Mouse (Mus musculus) CH12.LX (cell line): ENCODE measurements around the gene Cfap161. TPM values are rescaled to one million over a fixed set of nuclear protein-coding genes. Genes with fewer than 3 reads are reported as not detected.
A peak's percentile ranks its signal among the peaks of the same experiment; 100 is the strongest.

ENCODE experiments used
- DNase-seq: peaks from one replicate; pipeline ENCODE4 v3.0.0-alpha.2; 2013; ENCODE audit errors: extremely low read depth
- H3K27ac ChIP-seq: 2 replicates; pipeline ENCODE4 v1.5.1; 2012; ENCODE audit warnings: low read depth, mild to moderate bottlenecking, control low read depth, moderate library complexity; ENCODE audit not compliant: insufficient read depth
- H3K27me3 ChIP-seq: replicated peaks from 2 replicates; pipeline ENCODE3; 2012; ENCODE audit warnings: inconsistent platforms
- H3K36me3 ChIP-seq, 2 experiments: replicated peaks in 1 of 2; 2 replicates each; pipeline versions ENCODE3 to v1.6.1; 2012; ENCODE audit warnings: inconsistent platforms in 1 of 2, low read length in 1 of 2, mild to moderate bottlenecking in 1 of 2, mixed read lengths in 1 of 2, moderate library complexity in 1 of 2; ENCODE audit not compliant: control insufficient read depth in 1 of 2, insufficient read depth in 1 of 2
- H3K4me1 ChIP-seq, 2 experiments: 2 replicates each; pipeline ENCODE4 v1.6.1; 2012; ENCODE audit warnings: inconsistent platforms in 1 of 2, moderate library complexity in 1 of 2; ENCODE audit not compliant: insufficient read depth in 2 of 2, control insufficient read depth in 1 of 2
- H3K4me2 ChIP-seq: 2 replicates; pipeline ENCODE4 v1.6.1; 2012; ENCODE audit warnings: low read depth, mild to moderate bottlenecking, control low read depth; ENCODE audit not compliant: poor library complexity, insufficient read depth, severe bottlenecking
- H3K4me3 ChIP-seq, 3 experiments: fragments of 150-350 bp in 1 of 3; sonication (generic) in 1 of 3; replicated peaks in 1 of 3; 2 replicates each; pipeline versions ENCODE3 to v1.5.1; 2011 to 2012; ENCODE audit warnings: low read depth in 2 of 3, low read length in 2 of 3, mild to moderate bottlenecking in 2 of 3, moderate library complexity in 2 of 3, control low read depth in 1 of 3, improper control_type of control experiment in 1 of 3, inconsistent platforms in 1 of 3, mixed read lengths in 1 of 3; ENCODE audit not compliant: poor library complexity in 1 of 3
- H3K79me2 ChIP-seq: replicated peaks from 2 replicates; pipeline ENCODE4 v1.6.1; 2012; ENCODE audit warnings: mild to moderate bottlenecking, moderate library complexity; ENCODE audit not compliant: control insufficient read depth, poor library complexity, insufficient read depth, severe bottlenecking; ENCODE audit errors: extremely low read depth
- H3K9ac ChIP-seq: 2 replicates; pipeline ENCODE4 v1.6.1; 2012; ENCODE audit warnings: low read depth, mild to moderate bottlenecking, control low read depth, moderate library complexity; ENCODE audit not compliant: insufficient read depth
- H3K9me3 ChIP-seq: replicated peaks from 2 replicates; pipeline ENCODE3; 2012; ENCODE audit warnings: low read length, inconsistent platforms, mixed read lengths
- BHLHE40 ChIP-seq: IDR thresholded peaks from 2 replicates; pipeline ENCODE4 v1.6.1; 2011; ENCODE audit warnings: mild to moderate bottlenecking, low read depth, low read length, improper control_type of control experiment
- CHD1 ChIP-seq: IDR thresholded peaks from 2 replicates; pipeline ENCODE4 v1.6.1; 2012; ENCODE audit warnings: low read depth, low read length, improper control_type of control experiment, inconsistent platforms
- CTCF ChIP-seq, 2 experiments: IDR thresholded peaks in 1 of 2; conservative IDR thresholded peaks in 1 of 2; 2 replicates each; pipeline ENCODE4 v1.5.1; 2011 to 2012; ENCODE audit warnings: low read depth in 2 of 2, low read length in 2 of 2, improper control_type of control experiment in 1 of 2, inconsistent platforms in 1 of 2, mild to moderate bottlenecking in 1 of 2, moderate library complexity in 1 of 2
- ELF1 ChIP-seq: IDR thresholded peaks from 2 replicates; pipeline ENCODE4 v1.6.1; 2014; ENCODE audit warnings: low read depth, mild to moderate bottlenecking, inconsistent platforms, low read length, improper control_type of control experiment
- GABPA ChIP-seq: IDR thresholded peaks from 2 replicates; pipeline ENCODE4 v1.6.1; 2012; ENCODE audit warnings: low read depth, low read length, improper control_type of control experiment, inconsistent platforms; ENCODE audit not compliant: insufficient replicate concordance
- HCFC1 ChIP-seq: IDR thresholded peaks from 2 replicates; pipeline ENCODE4 v1.6.1; 2012; ENCODE audit warnings: low read depth, mild to moderate bottlenecking, inconsistent platforms, low read length, improper control_type of control experiment
- IRF4 ChIP-seq: IDR thresholded peaks from 2 replicates; pipeline ENCODE4 v1.6.1; 2014; ENCODE audit warnings: low read depth, mild to moderate bottlenecking, inconsistent platforms, low read length, improper control_type of control experiment
- MAFK ChIP-seq: IDR thresholded peaks from 2 replicates; pipeline ENCODE4 v1.6.1; 2011; ENCODE audit warnings: low read length, improper control_type of control experiment; ENCODE audit not compliant: insufficient replicate concordance
- MAX ChIP-seq: IDR thresholded peaks from 2 replicates; pipeline ENCODE4 v1.6.1; 2011; ENCODE audit warnings: low read length, improper control_type of control experiment
- NELFE ChIP-seq: IDR thresholded peaks from 2 replicates; pipeline ENCODE4 v1.6.1; 2011; ENCODE audit warnings: low read depth, low read length, improper control_type of control experiment
- PAX5 ChIP-seq: IDR thresholded peaks from 2 replicates; pipeline ENCODE4 v1.6.1; 2012; ENCODE audit warnings: low read length, inconsistent platforms, mixed read lengths
- RAD21 ChIP-seq: IDR thresholded peaks from 2 replicates; pipeline ENCODE4 v1.6.1; 2011; ENCODE audit warnings: low read depth, mild to moderate bottlenecking, low read length, improper control_type of control experiment, moderate library complexity
- SIN3A ChIP-seq: IDR thresholded peaks from 2 replicates; pipeline ENCODE4 v1.6.1; 2012; ENCODE audit warnings: low read length, improper control_type of control experiment, inconsistent platforms
- SMC3 ChIP-seq: IDR thresholded peaks from 2 replicates; pipeline ENCODE4 v1.6.1; 2011; ENCODE audit warnings: low read depth, low read length, improper control_type of control experiment
- TBP ChIP-seq: conservative IDR thresholded peaks from 2 replicates; pipeline ENCODE4 v1.6.1; 2011; ENCODE audit warnings: low read depth, low read length, improper control_type of control experiment
- TCF12 ChIP-seq: IDR thresholded peaks from 2 replicates; pipeline ENCODE4 v1.6.1; 2014; ENCODE audit warnings: low read depth, mild to moderate bottlenecking, inconsistent platforms, low read length, improper control_type of control experiment
- ZKSCAN1 ChIP-seq: IDR thresholded peaks from 2 replicates; pipeline ENCODE4 v1.6.1; 2012; ENCODE audit warnings: low read depth, inconsistent platforms, low read length, improper control_type of control experiment, borderline replicate concordance
- dilution Hi-C: fragments of 300-500 bp; cut with MboI; formaldehyde crosslinking; loops from 2 replicates; pipeline ENCODE4 v1.14.3; 2020; ENCODE audit warnings: low sequenced_read_pairs; ENCODE audit not compliant: extremely low pct_unique_long_range_greater_than_20kb, extremely low pct_ligation_motif_present
- in situ Hi-C: fragments of 300-500 bp; cut with MboI; formaldehyde crosslinking; loops from 3 replicates; pipeline ENCODE4 v1.14.3; 2019; ENCODE audit warnings: low sequenced_read_pairs, low pct_ligation_motif_present, low pct_unique_long_range_greater_than_20kb, mixed read lengths
- polyA plus RNA-seq: library from polyadenylated mRNA; unstranded; fragments of >175 nt; gene quantifications from 2 replicates; pipeline ENCODE4 v1.2.1, GENCODE M21; 2012; ENCODE audit warnings: low read depth; ENCODE audit not compliant: insufficient read length
- total RNA-seq, 2 experiments: library from RNA; depleted of rRNA; stranded (reverse); fragments of 300-350 nt in 1 of 2; fragments of >200 nt in 1 of 2; gene quantifications; 2 replicates each; pipeline ENCODE4 v1.2.3; 2012 to 2014

Gene Cfap161
- total and polyA plus RNA-seq, 3 experiments: 0.08 to 0.42 (median 0.17) TPM

DNA sequence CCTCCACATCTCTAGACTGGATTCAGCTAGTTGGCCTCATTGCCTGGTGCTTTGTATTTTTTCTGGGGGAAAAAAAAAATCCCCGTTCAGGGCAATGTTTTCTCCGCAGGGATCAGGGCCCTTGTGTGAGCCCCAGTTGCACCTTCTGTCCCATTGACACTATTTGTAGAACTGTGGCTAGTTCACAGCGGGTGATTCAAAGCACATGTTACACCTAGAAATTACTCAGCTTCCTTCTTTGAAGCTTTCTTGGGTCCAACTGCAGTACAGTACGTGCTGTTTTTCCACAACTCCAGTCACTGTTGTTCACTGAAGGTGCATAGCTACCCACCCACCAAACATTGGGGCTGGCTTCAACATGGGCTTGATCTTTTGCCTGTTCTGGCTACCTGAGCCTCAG, 9.1 kb upstream of the Cfap161 start (continued):
- no peak for TF ChIP-seq PAX5
- TF ChIP-seq SIN3A: no peak
- TF ChIP-seq MAX: peak; percentile 62; the same call in 1 of the 2 replicates
- TF ChIP-seq CHD1: no peak
- no peak for TF ChIP-seq MAFK
- no peak for TF ChIP-seq ZKSCAN1

GRCm38 (mm10) chr7:83802509-83802908, 7.8 kb upstream of the Cfap161 start:
- no peak overlapping the region for H3K27ac ChIP-seq
- H3K79me2 ChIP-seq: no peaks in the 10 kb centered on the region
- in situ Hi-C loops (no loop called here), dilution Hi-C loops (no loop called here)
- TF ChIP-seq PAX5: peak; percentile 67; the same call in 1 of the 2 replicates
- peak; percentile 43 to 68 for TF ChIP-seq CTCF (conservative IDR thresholded peaks at IDR 0.05 in 1 of 2, IDR thresholded peaks at IDR 0.05 in 1 of 2; ENCODE audit: low read depth in 2 of 2, low read length in 2 of 2)
- TF ChIP-seq GABPA: no peak
- no peak for TF ChIP-seq TCF12
- TF ChIP-seq BHLHE40: no peak
- TF ChIP-seq ELF1: no peak
- no peak for TF ChIP-seq NELFE
- TF ChIP-seq HCFC1: no peak
- TF ChIP-seq IRF4: no peak; the same call in 1 of the 2 replicates
- peak; percentile 62 for TF ChIP-seq RAD21
- peak; percentile 46 for TF ChIP-seq SMC3
- H3K27me3 ChIP-seq: no peaks in the 10 kb centered on the region
- H3K4me2 ChIP-seq: no peak overlapping the region
- H3K9me3 ChIP-seq: no peaks in the 10 kb centered on the region
- H3K4me1 ChIP-seq: peaks cover 12 to 37% of the 10 kb centered on the region in 2 experiments; a peak in 3 of 4 replicates
- DNase-seq: peak; percentile 53
- no peak overlapping the region for H3K4me3 ChIP-seq
- H3K9ac ChIP-seq: no peak overlapping the region
- H3K36me3 ChIP-seq: no peaks in the 10 kb centered on the region

GRCm38 (mm10) chr7:83802007-83802406, 7.3 kb upstream of the Cfap161 start:
- no peaks in the 10 kb centered on the region for H3K9me3 ChIP-seq
- TF ChIP-seq TBP: no peak
- TF ChIP-seq IRF4: no peak
- TF ChIP-seq, all 38 proteins: peak for 0
- dilution Hi-C loops (no loop called here), in situ Hi-C loops (no loop called here)
- Histone ChIP-seq H3K79me2 (no peaks in the 10 kb centered on the region), H3K9ac (no peak overlapping the region), H3K27ac (no peak overlapping the region), H3K4me2 (no peak overlapping the region), H3K4me1 (peaks cover 10 to 32% of the 10 kb centered on the region in 2 experiments; a peak in 3 of 4 replicates), H3K36me3 (no peaks in the 10 kb centered on the region), H3K4me3 (no peak overlapping the region), H3K27me3 (no peaks in the 10 kb centered on the region)
- DNase-seq: no peak
